Mouse (Mus musculus): ENCODE measurements around the gene Adarb2. TPM values are rescaled to one million over a fixed set of nuclear protein-coding genes. Genes with fewer than 3 reads are reported as not detected.

Gene Adarb2
- polyA plus RNA-seq, 1 experiment from 2014 or later = 0.15 TPM

GRCm38 (mm10) chr13:8649261-8649660 is 446.6 kb downstream of the Adarb2 start:
- Histone ChIP-seq H3K4me2 (ENCODE audit: low read depth, low read length) (no peak overlapping the region), H3K4me1 (ENCODE audit: control insufficient read depth, low read depth, low read length) (no peaks in the 10 kb centered on the region), H3K4me3 (ENCODE audit: low read depth, low read length) (no peak overlapping the region), H3K27me3 (ENCODE audit: control insufficient read depth, insufficient read depth, low read depth, low read length) (no peaks in the 10 kb centered on the region), H3K36me3 (ENCODE audit: control insufficient read depth, insufficient read depth) (no peaks in the 10 kb centered on the region), H3K9me3 (replicated peaks; ENCODE audit: control insufficient read depth, low read length) (no peaks in the 10 kb centered on the region), H3K9ac (ENCODE audit: low read depth, low read length) (no peak overlapping the region), H3K27ac (ENCODE audit: low read length) (no peak overlapping the region)
- ATAC-seq (ENCODE audit: low read depth) = no peak
- WGBS (ENCODE audit: insufficient replicate concordance) = 49% methylated on average over 2 of the region's 2 CpGs

GRCm38 (mm10) chr13:8664615-8665240 is 462.1 kb downstream of the Adarb2 start:
- H3K9ac ChIP-seq (ENCODE audit: low read depth, low read length) = no peak overlapping the region
- no peaks in the 10 kb centered on the region for H3K4me1 ChIP-seq (ENCODE audit: control insufficient read depth, low read depth, low read length)
- no peaks in the 10 kb centered on the region for H3K27me3 ChIP-seq (ENCODE audit: control insufficient read depth, insufficient read depth, low read depth, low read length)
- no peak for ATAC-seq (ENCODE audit: low read depth)
- no peak overlapping the region for H3K4me2 ChIP-seq (ENCODE audit: low read depth, low read length)
- 76% methylated on average over 9 of the region's 9 CpGs for WGBS (ENCODE audit: insufficient replicate concordance)
- no peak overlapping the region for H3K27ac ChIP-seq (ENCODE audit: low read length)
- H3K4me3 ChIP-seq (ENCODE audit: low read depth, low read length) = no peak overlapping the region
- H3K9me3 ChIP-seq (replicated peaks; ENCODE audit: control insufficient read depth, low read length) = no peaks in the 10 kb centered on the region
- H3K36me3 ChIP-seq (ENCODE audit: control insufficient read depth, insufficient read depth) = no peaks in the 10 kb centered on the region

GRCm38 (mm10) chr13:8677174-8677573 is 474.5 kb downstream of the Adarb2 start:
- H3K9me3 ChIP-seq (replicated peaks; ENCODE audit: control insufficient read depth, low read length) = no peaks in the 10 kb centered on the region
- no peak for ATAC-seq (ENCODE audit: low read depth)
- no peak overlapping the region for H3K9ac ChIP-seq (ENCODE audit: low read depth, low read length)
- no peak overlapping the region for H3K27ac ChIP-seq (ENCODE audit: low read length)
- 27% methylated on average over 5 of the region's 5 CpGs for whole genome bisulfite sequencing (ENCODE audit: insufficient replicate concordance)
- H3K4me1 ChIP-seq (ENCODE audit: control insufficient read depth, low read depth, low read length) = no peaks in the 10 kb centered on the region
- H3K4me3 ChIP-seq (ENCODE audit: low read depth, low read length) = no peak overlapping the region
- no peaks in the 10 kb centered on the region for H3K27me3 ChIP-seq (ENCODE audit: control insufficient read depth, insufficient read depth, low read depth, low read length)
- no peak overlapping the region for H3K4me2 ChIP-seq (ENCODE audit: low read depth, low read length)
- H3K36me3 ChIP-seq (ENCODE audit: control insufficient read depth, insufficient read depth) = no peaks in the 10 kb centered on the region

- Histone ChIP-seq H3K36me3 (ENCODE audit: control insufficient read depth, insufficient read depth) (no peaks in the 10 kb centered on the region), H3K4me1 (ENCODE audit: control insufficient read depth, low read depth, low read length) (no peaks in the 10 kb centered on the region), H3K9me3 (replicated peaks; ENCODE audit: control insufficient read depth, low read length) (no peaks in the 10 kb centered on the region), H3K4me3 (ENCODE audit: low read depth, low read length) (no peak overlapping the region), H3K4me2 (ENCODE audit: low read depth, low read length) (no peak overlapping the region), H3K27ac (ENCODE audit: low read length) (no peak overlapping the region), H3K9ac (ENCODE audit: low read depth, low read length) (no peak overlapping the region), H3K27me3 (ENCODE audit: control insufficient read depth, insufficient read depth, low read depth, low read length) (no peaks in the 10 kb centered on the region)
- WGBS (ENCODE audit: insufficient replicate concordance) = 74% methylated on average over 9 of the region's 9 CpGs
- no peak for ATAC-seq (ENCODE audit: low read depth)
These were observed 477.9 kb downstream of the Adarb2 start for GRCm38 (mm10) chr13:8680470-8681129.

GRCm38 (mm10) chr13:8691448-8691847 is 488.8 kb downstream of the Adarb2 start:
- H3K4me3 ChIP-seq (ENCODE audit: low read depth, low read length) = no peak overlapping the region

GRCm38 (mm10) chr13:8692787-8693186 is 490.1 kb downstream of the Adarb2 start:
- H3K9me3 ChIP-seq (replicated peaks; ENCODE audit: control insufficient read depth, low read length) = no peaks in the 10 kb centered on the region
- 71% methylated on average over 9 of the region's 9 CpGs for WGBS (ENCODE audit: insufficient replicate concordance)
- no peak overlapping the region for H3K4me2 ChIP-seq (ENCODE audit: low read depth, low read length)
- no peak overlapping the region for H3K9ac ChIP-seq (ENCODE audit: low read depth, low read length)
- H3K36me3 ChIP-seq (ENCODE audit: control insufficient read depth, insufficient read depth) = no peaks in the 10 kb centered on the region
- no peak overlapping the region for H3K27ac ChIP-seq (ENCODE audit: low read length)
- no peak overlapping the region for H3K4me3 ChIP-seq (ENCODE audit: low read depth, low read length)
- no peak for ATAC-seq (ENCODE audit: low read depth)
- H3K27me3 ChIP-seq (ENCODE audit: control insufficient read depth, insufficient read depth, low read depth, low read length) = no peaks in the 10 kb centered on the region
- H3K4me1 ChIP-seq (ENCODE audit: control insufficient read depth, low read depth, low read length) = no peaks in the 10 kb centered on the region

More at GRCm38 (mm10) chr13:8691448-8691847, 488.8 kb downstream of the Adarb2 start:
- no peak overlapping the region for H3K4me2 ChIP-seq (ENCODE audit: low read depth, low read length)
- no peaks in the 10 kb centered on the region for H3K36me3 ChIP-seq (ENCODE audit: control insufficient read depth, insufficient read depth)
- no peak overlapping the region for H3K9ac ChIP-seq (ENCODE audit: low read depth, low read length)
- H3K27me3 ChIP-seq (ENCODE audit: control insufficient read depth, insufficient read depth, low read depth, low read length) = no peaks in the 10 kb centered on the region
- H3K27ac ChIP-seq (ENCODE audit: low read length) = no peak overlapping the region
- H3K4me1 ChIP-seq (ENCODE audit: control insufficient read depth, low read depth, low read length) = no peaks in the 10 kb centered on the region
- no peak for ATAC-seq (ENCODE audit: low read depth)
- no peaks in the 10 kb centered on the region for H3K9me3 ChIP-seq (replicated peaks; ENCODE audit: control insufficient read depth, low read length)
- WGBS (ENCODE audit: insufficient replicate concordance) = 64% methylated on average over 6 of the region's 6 CpGs

DNA sequence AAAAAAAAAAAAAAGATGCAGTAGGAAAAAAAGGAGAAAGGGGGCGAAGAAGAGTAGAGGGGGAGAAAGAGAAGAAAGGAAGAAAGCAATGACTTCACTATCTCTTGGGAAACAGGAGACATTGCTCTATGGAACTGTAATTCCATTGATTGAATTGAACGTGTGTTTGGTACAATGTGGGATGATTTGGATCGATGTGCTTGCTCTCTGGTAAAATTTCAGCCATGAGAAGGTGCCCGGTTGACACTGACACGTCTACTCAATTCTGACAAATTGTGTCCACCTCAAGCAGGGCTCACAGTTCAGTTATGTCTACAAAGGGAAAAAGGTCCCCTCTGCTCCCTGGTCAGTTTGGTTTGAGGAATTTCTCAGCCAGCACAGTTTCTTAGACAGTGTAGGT is 495.8 kb downstream of the Adarb2 start:
- H3K36me3 ChIP-seq (ENCODE audit: control insufficient read depth, insufficient read depth) = no peaks in the 10 kb centered on the region
- H3K4me2 ChIP-seq (ENCODE audit: low read depth, low read length) = no peak overlapping the region
- WGBS (ENCODE audit: insufficient replicate concordance) = 77% methylated on average over 5 of the region's 5 CpGs
- no peaks in the 10 kb centered on the region for H3K27me3 ChIP-seq (ENCODE audit: control insufficient read depth, insufficient read depth, low read depth, low read length)
- H3K4me1 ChIP-seq (ENCODE audit: control insufficient read depth, low read depth, low read length) = no peaks in the 10 kb centered on the region
- ATAC-seq (ENCODE audit: low read depth) = no peak
- H3K4me3 ChIP-seq (ENCODE audit: low read depth, low read length) = no peak overlapping the region
- H3K27ac ChIP-seq (ENCODE audit: low read length) = no peak overlapping the region
- no peak overlapping the region for H3K9ac ChIP-seq (ENCODE audit: low read depth, low read length)
- H3K9me3 ChIP-seq (replicated peaks; ENCODE audit: control insufficient read depth, low read length) = no peaks in the 10 kb centered on the region

DNA sequence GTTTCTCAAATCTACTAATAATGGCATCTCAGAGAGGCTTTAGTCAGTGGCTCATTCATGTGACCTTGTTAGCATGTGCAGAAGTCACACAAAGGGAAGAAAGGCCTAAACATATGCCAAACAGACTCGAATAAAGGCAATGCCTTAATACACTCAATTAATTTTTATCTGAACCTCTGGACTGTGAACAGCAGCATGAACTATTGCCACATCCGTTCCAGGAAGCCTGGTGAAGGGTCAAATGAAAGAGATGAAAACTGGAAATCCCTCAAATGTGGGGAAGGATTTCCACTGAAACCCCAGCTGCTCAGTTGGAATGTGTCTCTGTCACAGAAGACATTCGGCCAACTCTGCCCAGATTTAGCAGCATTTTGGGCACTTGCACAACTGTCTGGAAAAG is 497.2 kb downstream of the Adarb2 start:
- H3K36me3 ChIP-seq (ENCODE audit: control insufficient read depth, insufficient read depth) = no peaks in the 10 kb centered on the region
- no peaks in the 10 kb centered on the region for H3K27me3 ChIP-seq (ENCODE audit: control insufficient read depth, insufficient read depth, low read depth, low read length)
- H3K4me2 ChIP-seq (ENCODE audit: low read depth, low read length) = no peak overlapping the region
- no peaks in the 10 kb centered on the region for H3K4me1 ChIP-seq (ENCODE audit: control insufficient read depth, low read depth, low read length)
- WGBS (ENCODE audit: insufficient replicate concordance) = 41% methylated on average over 3 of the region's 3 CpGs
- H3K9ac ChIP-seq (ENCODE audit: low read depth, low read length) = no peak overlapping the region
- no peak overlapping the region for H3K4me3 ChIP-seq (ENCODE audit: low read depth, low read length)
- H3K27ac ChIP-seq (ENCODE audit: low read length) = no peak overlapping the region
- no peak for ATAC-seq (ENCODE audit: low read depth)
- no peaks in the 10 kb centered on the region for H3K9me3 ChIP-seq (replicated peaks; ENCODE audit: control insufficient read depth, low read length)

DNA sequence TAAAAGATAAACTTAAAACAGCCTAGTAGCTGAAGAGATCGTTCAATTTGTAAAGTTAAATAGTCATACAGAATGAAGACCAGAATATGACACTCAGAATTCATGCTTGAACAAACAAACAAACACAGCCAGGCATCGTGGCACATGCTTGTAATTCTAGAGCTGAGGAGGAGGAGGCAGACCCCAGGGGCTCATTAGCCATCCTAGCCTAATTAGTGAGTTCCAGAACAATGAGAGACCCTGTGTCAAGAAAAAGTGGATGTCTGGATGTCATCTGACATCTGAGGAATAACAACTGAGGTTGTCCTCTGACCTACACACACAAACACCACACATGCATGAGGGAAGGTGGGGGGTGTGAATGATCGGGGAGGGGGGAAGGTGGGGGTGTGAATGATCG is 498.3 kb downstream of the Adarb2 start:
- WGBS (ENCODE audit: insufficient replicate concordance) = 51% methylated on average over 4 of the region's 4 CpGs
- no peaks in the 10 kb centered on the region for H3K27me3 ChIP-seq (ENCODE audit: control insufficient read depth, insufficient read depth, low read depth, low read length)
- no peak for ATAC-seq (ENCODE audit: low read depth)

More for the DNA sequence above, 498.3 kb downstream of the Adarb2 start:
- Histone ChIP-seq H3K4me1 (ENCODE audit: control insufficient read depth, low read depth, low read length) (no peaks in the 10 kb centered on the region), H3K27ac (ENCODE audit: low read length) (no peak overlapping the region), H3K9me3 (replicated peaks; ENCODE audit: control insufficient read depth, low read length) (no peaks in the 10 kb centered on the region), H3K4me3 (ENCODE audit: low read depth, low read length) (no peak overlapping the region), H3K36me3 (ENCODE audit: control insufficient read depth, insufficient read depth) (no peaks in the 10 kb centered on the region), H3K4me2 (ENCODE audit: low read depth, low read length) (no peak overlapping the region), H3K9ac (ENCODE audit: low read depth, low read length) (no peak overlapping the region)
